Mouse (Mus musculus) hindbrain, embryonic 15.5 days (tissue): ENCODE data around the gene Prkcz. TPM values are rescaled to one million over a fixed set of nuclear protein-coding genes. Genes with fewer than 3 reads are reported as not detected.

Source experiments
- ATAC-seq: fragments of 200-750 bp; cut with Nextera tagmentation; 2 replicates; pipeline ENCODE4 v1.8.0; 2017; ENCODE audit warnings: low read depth, moderate number of reproducible peaks, moderate TSS enrichment; ENCODE audit not compliant: low FRiP score
- H3K27ac ChIP-seq: fragments of 300-500 bp; sonication (generic); replicated peaks from 2 replicates; pipeline ENCODE4 v1.5.1; 2015; ENCODE audit warnings: mild to moderate bottlenecking, inconsistent platforms
- H3K27me3 ChIP-seq: fragments of 300-500 bp; sonication (generic); 2 replicates; pipeline ENCODE4 v1.6.1; 2015; ENCODE audit warnings: control low read depth, inconsistent platforms
- H3K36me3 ChIP-seq: fragments of 300-500 bp; sonication (generic); 2 replicates; pipeline ENCODE4 v1.6.1; 2015; ENCODE audit warnings: control low read depth, inconsistent platforms
- H3K4me1 ChIP-seq: fragments of 300-500 bp; sonication (generic); replicated peaks from 2 replicates; pipeline ENCODE4 v1.6.1; 2015; ENCODE audit warnings: control low read depth, inconsistent platforms
- H3K4me2 ChIP-seq: fragments of 300-500 bp; sonication (generic); 2 replicates; pipeline ENCODE4 v1.6.1; 2015; ENCODE audit warnings: moderate library complexity, mild to moderate bottlenecking, inconsistent platforms
- H3K4me3 ChIP-seq: fragments of 300-500 bp; sonication (generic); 2 replicates; pipeline ENCODE4 v1.5.1; 2015; ENCODE audit warnings: mild to moderate bottlenecking, inconsistent platforms
- H3K9ac ChIP-seq: fragments of 300-500 bp; sonication (generic); 2 replicates; pipeline ENCODE4 v1.6.1; 2015; ENCODE audit warnings: inconsistent platforms
- H3K9me3 ChIP-seq: fragments of 300-500 bp; sonication (generic); 2 replicates; pipeline ENCODE4 v1.6.1; 2016; ENCODE audit warnings: control low read depth, inconsistent platforms
- WGBS: fragments of 180-500 bp; shearing (Covaris S2); methylation state at CpG from one replicate; pipeline ENCODE4 v1.1.7; 2015; 5-methylcytosine and 5-hydroxymethylcytosine counted together
- polyA plus RNA-seq: library from polyadenylated mRNA; unstranded; fragments of >200 nt; fragmentation: Nextera tagmentation; extraction: Ambion mirVana; gene quantifications from 2 replicates; pipeline ENCODE4 v1.2.1, GENCODE M21; 2015

The Prkcz gene
- polyA plus RNA-seq, 1 experiment from 2014 or later = 87.2 TPM

DNA sequence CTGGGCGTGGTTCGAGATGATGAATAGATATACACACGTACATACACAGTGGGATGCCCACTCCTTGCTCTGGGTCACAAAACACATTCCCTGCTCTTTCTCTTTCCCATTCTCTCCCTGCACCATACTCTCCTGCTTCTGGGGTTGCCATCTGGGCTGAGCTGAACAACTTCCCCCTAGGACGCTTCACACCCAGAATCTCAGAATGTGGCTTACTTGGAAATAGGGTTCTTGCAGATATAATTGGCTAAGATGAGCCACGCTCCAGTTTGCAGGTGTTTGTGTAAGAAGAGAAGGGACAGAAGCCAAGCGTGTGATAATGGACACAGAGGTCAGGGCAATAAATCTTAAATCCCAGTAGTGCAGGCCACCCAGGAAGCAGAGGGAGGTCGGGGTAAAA lies 20.8 kb upstream of the Prkcz start:
- no peak overlapping the region for H3K4me2 ChIP-seq
- H3K27me3 ChIP-seq = no peaks in the 10 kb centered on the region
- no peak overlapping the region for H3K9ac ChIP-seq
- 44% methylated on average over 7 of the region's 7 CpGs for WGBS
- no peaks in the 10 kb centered on the region for H3K36me3 ChIP-seq
- no peak overlapping the region for H3K4me3 ChIP-seq
- ATAC-seq = no peak
- no peaks in the 10 kb centered on the region for H3K4me1 ChIP-seq
- no peaks in the 10 kb centered on the region for H3K9me3 ChIP-seq
- no peak overlapping the region for H3K27ac ChIP-seq

DNA sequence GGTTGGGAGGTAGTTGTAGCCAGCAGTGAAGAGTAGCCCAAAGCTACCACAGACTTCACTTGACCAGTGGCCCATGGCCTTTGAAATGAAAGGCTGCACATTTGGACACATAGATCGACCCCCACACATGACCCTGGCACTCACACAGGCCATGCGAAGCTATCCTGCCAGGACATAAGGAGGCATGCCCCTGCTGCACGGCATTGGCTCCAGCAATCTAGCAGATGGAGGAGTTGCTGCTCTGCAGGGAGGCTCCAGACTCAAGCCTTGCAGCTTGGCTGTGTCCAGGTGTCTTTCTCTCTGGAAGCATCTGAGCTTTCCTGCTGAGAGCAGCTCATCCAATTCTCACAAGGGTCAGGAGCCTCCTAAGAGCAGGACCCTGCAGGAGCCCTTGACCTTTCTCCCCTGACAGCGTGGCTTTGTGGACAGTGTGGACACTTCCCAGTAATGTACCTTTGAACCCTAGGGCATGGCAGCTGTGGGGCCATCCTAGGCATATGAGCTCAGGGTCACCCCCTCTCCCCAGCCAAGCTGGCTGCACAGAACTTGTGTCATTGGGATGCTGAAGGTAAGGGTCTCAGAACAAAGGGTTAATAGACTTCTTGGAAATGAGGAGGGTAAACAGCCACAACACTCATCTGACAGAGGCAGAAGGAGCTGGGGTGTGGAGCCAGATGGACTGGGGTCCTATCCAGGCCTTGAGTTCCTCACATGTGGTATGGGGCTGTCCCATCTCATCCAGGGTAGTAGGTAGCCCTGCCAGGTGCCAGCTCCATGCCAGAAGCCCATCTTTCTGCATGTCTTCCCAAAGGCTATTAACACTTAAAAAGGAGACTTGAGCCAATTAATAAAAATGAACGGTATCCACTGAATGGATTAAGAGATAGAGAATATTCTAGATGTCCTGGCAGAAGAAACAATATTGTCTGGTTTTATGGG lies 10.9 kb upstream of the Prkcz start:
- H3K4me2 ChIP-seq = no peak overlapping the region
- H3K9ac ChIP-seq = no peak overlapping the region
- H3K27me3 ChIP-seq = no peaks in the 10 kb centered on the region
- ATAC-seq = no peak
- WGBS = 74% methylated on average over 5 of the region's 5 CpGs
- H3K4me1 ChIP-seq = no peaks in the 10 kb centered on the region
- no peak overlapping the region for H3K27ac ChIP-seq
- no peaks in the 10 kb centered on the region for H3K9me3 ChIP-seq
- H3K4me3 ChIP-seq = no peak overlapping the region
- H3K36me3 ChIP-seq = no peaks in the 10 kb centered on the region

DNA sequence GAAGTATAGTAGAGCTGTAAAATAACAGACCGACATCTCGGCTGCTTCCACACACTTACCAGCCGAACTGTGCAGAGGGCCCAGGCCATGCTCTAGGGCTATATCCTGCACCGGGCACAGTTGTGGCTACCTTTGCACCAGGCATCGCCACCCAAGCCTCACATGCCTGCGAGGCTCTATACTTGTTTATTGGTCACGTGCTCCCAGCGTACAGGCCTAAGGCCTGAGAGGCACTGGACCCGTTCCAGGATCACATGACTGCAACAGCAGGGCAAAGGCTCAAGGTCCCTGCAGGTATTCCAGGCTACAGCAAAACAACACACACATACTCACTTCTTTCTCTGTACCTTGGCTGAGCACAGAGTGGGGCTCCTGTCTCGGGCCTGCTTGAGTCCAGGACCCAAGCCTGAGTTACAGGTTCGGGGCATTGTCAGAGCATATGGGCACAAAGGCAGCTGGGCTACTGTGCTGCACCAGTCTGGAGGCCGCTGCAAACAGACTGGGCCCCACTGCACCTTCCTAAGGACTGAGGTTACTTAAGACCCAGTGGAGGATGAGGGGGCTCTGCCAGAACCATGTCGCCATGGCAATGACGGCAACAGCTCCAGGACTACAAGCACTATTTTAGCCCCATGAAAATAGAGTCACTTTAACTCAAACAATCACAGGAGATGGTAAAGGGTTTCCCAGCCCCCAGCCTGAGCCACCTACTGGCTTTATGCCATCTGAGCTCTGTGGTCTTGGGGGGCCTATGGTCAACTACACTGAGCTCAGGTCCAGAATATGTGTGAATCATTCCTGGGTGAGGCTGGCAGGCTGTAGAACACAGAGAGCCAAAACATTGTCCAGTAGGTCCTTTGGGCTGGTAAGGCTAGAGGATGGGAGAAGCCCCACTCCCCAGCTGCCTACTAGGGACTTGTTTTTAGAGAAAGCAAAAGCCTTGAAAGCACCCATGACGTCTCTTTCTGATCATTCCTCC lies 9.9 kb upstream of the Prkcz start:
- Histone ChIP-seq H3K4me2 (no peak overlapping the region), H3K27me3 (no peaks in the 10 kb centered on the region; the same call in 1 of the 2 replicates), H3K4me1 (no peaks in the 10 kb centered on the region), H3K27ac (no peak overlapping the region), H3K9me3 (no peaks in the 10 kb centered on the region), H3K36me3 (no peaks in the 10 kb centered on the region), H3K4me3 (no peak overlapping the region), H3K9ac (no peak overlapping the region)
- 83% methylated on average over 15 of the region's 15 CpGs for WGBS
- ATAC-seq = no peak

DNA sequence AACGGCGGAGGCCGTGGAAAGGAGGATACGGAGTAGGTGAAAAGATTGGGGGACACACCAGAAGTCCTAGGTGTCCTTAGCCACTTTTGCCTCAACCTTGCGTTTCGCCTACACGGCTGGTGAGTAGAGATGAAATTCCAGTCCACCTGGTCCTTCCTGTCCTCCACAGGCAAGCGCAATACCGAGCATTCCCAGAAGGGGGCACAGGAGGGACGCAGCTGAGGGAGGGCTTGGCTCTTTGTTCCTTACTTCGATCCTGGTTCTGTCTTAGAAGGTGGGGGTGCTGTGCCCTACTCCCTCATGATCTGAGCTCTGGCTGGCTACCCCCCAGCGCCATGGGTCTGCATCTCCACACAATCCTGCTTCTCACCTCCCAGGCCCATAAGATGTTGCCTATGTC lies 7.5 kb upstream of the Prkcz start:
- no peak overlapping the region for H3K4me3 ChIP-seq
- no peaks in the 10 kb centered on the region for H3K9me3 ChIP-seq
- H3K36me3 ChIP-seq = no peaks in the 10 kb centered on the region
- H3K27me3 ChIP-seq = peaks cover 13% of the 10 kb centered on the region; the same call in 1 of the 2 replicates
- ATAC-seq = no peak
- H3K27ac ChIP-seq = no peak overlapping the region
- WGBS = 26% methylated on average over 12 of the region's 12 CpGs
- no peaks in the 10 kb centered on the region for H3K4me1 ChIP-seq
- H3K9ac ChIP-seq = no peak overlapping the region
- H3K4me2 ChIP-seq = no peak overlapping the region

DNA sequence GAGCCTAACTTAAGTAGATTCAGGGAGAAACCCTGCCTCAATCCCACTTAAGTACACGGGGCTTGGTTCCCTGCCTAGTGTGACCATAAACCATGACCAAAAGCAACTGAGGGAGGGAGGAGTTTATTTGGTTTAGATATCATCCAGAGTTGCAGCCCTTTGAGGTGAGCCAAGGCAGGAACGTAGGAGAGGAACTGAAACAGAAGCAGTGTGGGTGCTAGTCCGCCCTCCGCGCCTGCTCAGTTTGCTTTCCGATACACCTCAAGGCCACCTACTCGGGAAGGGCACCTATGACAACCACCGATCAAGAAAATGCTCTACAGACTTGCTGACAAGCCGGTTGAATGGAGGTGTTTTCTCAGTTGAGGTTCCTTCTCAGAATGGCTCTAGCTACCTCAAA lies 6.6 kb upstream of the Prkcz start:
- peaks cover 22% of the 10 kb centered on the region for H3K27me3 ChIP-seq
- H3K9ac ChIP-seq = no peak overlapping the region
- 91% methylated on average over 9 of the region's 9 CpGs for WGBS
- H3K4me2 ChIP-seq = no peak overlapping the region
- H3K36me3 ChIP-seq = no peaks in the 10 kb centered on the region
- no peak overlapping the region for H3K4me3 ChIP-seq
- no peak overlapping the region for H3K27ac ChIP-seq
- ATAC-seq = no peak
- no peaks in the 10 kb centered on the region for H3K4me1 ChIP-seq
- no peaks in the 10 kb centered on the region for H3K9me3 ChIP-seq

DNA sequence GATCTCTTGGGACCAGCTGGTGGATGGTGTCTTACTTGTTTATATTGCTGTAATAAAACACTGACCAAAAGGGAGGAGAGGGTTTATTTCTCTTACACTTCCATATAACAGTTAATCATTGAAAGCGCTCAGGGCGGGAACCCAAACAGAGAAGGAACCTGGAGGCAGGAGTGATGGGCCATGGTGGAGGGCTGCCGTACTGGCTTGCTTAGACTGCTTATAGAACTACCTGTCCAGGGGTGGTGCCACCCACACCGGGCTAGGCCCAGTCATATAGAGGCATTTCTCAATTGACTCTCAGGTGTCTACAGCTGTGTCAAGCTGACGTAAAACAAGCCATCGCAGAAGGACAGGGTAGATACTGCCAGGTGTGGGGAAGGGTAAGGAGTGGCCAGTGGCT lies 5.6 kb upstream of the Prkcz start:
- H3K36me3 ChIP-seq = no peaks in the 10 kb centered on the region
- peaks cover 4% of the 10 kb centered on the region for H3K4me1 ChIP-seq
- no peak overlapping the region for H3K27ac ChIP-seq
- H3K9me3 ChIP-seq = no peaks in the 10 kb centered on the region
- ATAC-seq = no peak
- H3K4me2 ChIP-seq = no peak overlapping the region
- WGBS = 88% methylated on average over 6 of the region's 6 CpGs
- H3K4me3 ChIP-seq = no peak overlapping the region
- H3K9ac ChIP-seq = no peak overlapping the region
- H3K27me3 ChIP-seq = peaks cover 32% of the 10 kb centered on the region

DNA sequence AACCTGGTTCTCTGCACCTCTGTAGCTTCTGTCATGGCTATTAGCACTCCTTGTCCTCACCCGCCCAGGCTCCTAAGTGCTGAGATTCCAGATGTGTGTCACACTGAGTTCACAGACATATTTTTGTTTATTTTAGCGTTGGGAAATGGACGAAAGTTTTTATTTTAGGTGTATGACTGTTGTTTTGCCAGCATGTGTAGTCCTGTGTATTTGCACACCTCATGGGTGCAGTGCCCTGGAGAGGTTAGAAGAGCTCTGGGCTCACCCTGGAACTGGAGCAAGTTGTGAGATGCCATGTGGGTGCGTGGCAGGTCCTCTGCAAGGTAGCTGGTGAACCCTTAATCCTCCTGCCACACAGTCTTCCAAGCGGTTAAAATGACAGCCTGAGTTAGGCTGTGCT lies 1.3 kb upstream of the Prkcz start:
- Histone ChIP-seq H3K4me3 (no peak overlapping the region), H3K9ac (no peak overlapping the region), H3K27ac (no peak overlapping the region), H3K4me1 (peaks cover 14% of the 10 kb centered on the region), H3K36me3 (no peaks in the 10 kb centered on the region), H3K4me2 (no peak overlapping the region), H3K27me3 (peaks cover 66% of the 10 kb centered on the region), H3K9me3 (no peaks in the 10 kb centered on the region)
- WGBS = 43% methylated on average over 5 of the region's 5 CpGs
- no peak for ATAC-seq

DNA sequence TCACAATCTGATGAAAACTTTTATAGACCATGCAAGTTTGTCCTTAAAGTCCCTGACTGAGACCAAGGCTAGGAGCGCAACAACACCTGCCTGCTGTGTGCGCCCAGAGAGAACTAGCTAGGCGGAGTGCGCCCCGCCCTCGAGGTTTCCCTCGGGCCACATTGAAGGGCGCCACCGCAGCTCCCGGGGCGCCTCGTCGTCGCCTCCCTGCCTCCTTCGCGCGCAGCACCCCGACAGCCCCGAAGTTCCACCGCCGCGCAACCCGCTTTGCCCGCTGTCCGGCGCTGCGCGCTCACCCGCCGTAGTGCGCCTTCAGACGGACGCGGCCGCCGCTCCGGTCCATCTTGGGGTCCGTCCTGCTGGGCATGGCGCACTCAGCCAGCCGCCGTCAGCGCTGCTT lies 305 bp downstream of the Prkcz start:
- Histone ChIP-seq H3K4me1 (peaks cover 14% of the 10 kb centered on the region), H3K27me3 (peaks cover 66% of the 10 kb centered on the region), H3K36me3 (no peaks in the 10 kb centered on the region), H3K4me2 (peak overlapping the region; percentile 57), H3K4me3 (peak overlapping the region; percentile 37), H3K9me3 (no peaks in the 10 kb centered on the region), H3K9ac (no peak overlapping the region), H3K27ac (no peak overlapping the region)
- ATAC-seq = no peak
- under 1% methylated on average over 40 of the region's 42 CpGs for WGBS

DNA sequence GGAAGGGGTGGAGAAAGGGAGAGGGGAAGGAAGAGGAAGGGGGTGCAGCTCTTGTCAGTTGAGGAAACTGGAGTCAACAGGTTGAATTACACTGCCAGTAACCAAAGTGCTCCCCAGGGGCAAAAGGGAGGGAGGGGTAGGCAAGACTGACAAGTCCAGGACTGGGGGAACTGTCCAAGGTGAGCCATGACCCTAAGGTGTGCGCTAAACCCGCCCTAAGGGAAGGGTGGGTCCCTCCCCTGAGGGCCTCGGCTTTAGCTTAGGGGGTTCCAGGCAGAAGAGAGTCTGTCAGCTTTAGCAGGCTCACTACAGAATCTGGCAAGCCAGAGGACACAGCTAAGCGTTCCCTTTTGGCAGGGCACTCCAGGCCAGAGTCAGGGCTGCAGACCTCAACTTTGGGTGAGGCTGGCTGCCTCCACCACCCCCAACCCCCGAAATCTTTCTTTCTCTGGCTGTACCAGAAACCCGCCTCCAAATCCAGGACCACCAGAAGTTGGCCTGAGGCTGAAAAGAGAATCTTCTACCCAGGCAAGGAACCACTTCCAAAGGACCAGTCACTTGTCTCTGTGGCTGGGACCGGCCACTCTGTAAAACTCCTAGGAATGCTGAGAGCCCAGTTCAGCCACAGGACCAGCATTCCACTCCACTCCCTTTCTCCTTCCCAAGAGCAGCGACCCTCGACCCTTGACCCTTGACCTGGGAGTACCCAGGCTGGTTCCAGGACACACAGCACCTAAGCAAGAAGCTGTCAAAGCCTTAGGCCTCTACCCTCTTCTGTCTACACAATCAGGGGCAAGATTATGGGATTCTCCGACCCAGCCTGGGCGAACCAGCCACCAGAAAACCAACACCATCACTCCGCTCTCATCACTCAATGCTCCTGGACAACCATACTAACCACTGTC lies 1.3 kb downstream of the Prkcz start:
- H3K9me3 ChIP-seq = no peaks in the 10 kb centered on the region
- no peak overlapping the region for H3K9ac ChIP-seq
- peaks cover 14% of the 10 kb centered on the region for H3K4me1 ChIP-seq
- no peaks in the 10 kb centered on the region for H3K36me3 ChIP-seq
- no peak overlapping the region for H3K27ac ChIP-seq
- H3K4me3 ChIP-seq = no peak overlapping the region
- no peak for ATAC-seq
- H3K27me3 ChIP-seq = peaks cover 58% of the 10 kb centered on the region
- H3K4me2 ChIP-seq = no peak overlapping the region
- WGBS = 49% methylated on average over 12 of the region's 12 CpGs

DNA sequence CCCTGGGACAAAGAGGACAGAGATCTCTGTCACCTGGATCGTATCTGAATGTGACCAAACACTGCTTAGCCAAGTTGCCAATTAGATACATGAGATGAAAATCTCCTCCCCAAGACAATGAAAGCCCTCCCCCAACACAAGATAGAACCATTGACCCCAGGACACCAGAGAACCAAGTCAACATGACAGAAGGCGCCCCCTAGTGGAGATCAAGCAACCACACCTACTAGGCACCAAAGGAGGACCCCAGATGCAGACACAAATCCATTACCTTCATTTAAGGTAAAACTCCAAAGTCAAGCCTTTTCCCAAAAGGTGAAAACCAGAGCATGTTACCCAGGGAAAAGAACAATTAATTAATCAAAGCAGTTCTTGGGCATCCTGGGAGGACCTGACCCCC lies 3.6 kb downstream of the Prkcz start:
- H3K9ac ChIP-seq = no peak overlapping the region
- ATAC-seq = no peak
- peaks cover 42% of the 10 kb centered on the region for H3K27me3 ChIP-seq
- WGBS = 53% methylated on average over 2 of the region's 2 CpGs
- H3K4me1 ChIP-seq = peaks cover 14% of the 10 kb centered on the region
- H3K36me3 ChIP-seq = no peaks in the 10 kb centered on the region
- no peak overlapping the region for H3K4me3 ChIP-seq
- H3K27ac ChIP-seq = no peak overlapping the region
- H3K9me3 ChIP-seq = no peaks in the 10 kb centered on the region
- no peak overlapping the region for H3K4me2 ChIP-seq

DNA sequence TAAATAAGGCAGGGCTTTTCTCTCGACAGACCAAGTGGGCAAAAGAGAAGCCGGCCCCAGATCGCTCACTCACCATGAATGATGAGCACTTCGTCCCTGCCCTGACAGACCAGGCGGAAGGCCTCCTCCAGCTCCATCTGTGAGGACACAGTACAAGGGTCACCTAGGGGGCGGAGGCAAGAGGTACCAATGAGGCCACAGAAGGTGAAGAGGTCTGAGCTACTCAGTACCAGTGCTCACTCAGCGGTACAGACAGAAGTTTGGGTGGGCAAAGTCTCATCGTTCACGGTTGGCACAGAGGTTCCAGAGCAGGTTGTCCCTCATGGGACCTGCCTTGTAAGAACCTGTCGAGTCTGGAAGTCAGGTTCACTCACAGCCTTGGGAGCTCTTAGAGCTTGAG lies 4.8 kb downstream of the Prkcz start:
- 91% methylated on average over 10 of the region's 10 CpGs for WGBS
- Histone ChIP-seq H3K36me3 (no peaks in the 10 kb centered on the region), H3K9ac (no peak overlapping the region), H3K4me3 (no peak overlapping the region), H3K27me3 (peaks cover 30% of the 10 kb centered on the region), H3K4me1 (peaks cover 6% of the 10 kb centered on the region), H3K4me2 (no peak overlapping the region), H3K27ac (no peak overlapping the region), H3K9me3 (no peaks in the 10 kb centered on the region)
- ATAC-seq = no peak
